Comparison of ENCODE assay signal across 8 mouse cellular contexts in genomic region chr8:105170381-105171115, GRCm38 (mm10). TPM values are rescaled to one million over a fixed set of nuclear protein-coding genes. Genes with fewer than 3 reads are reported as not detected.
DNase-seq lines count a peak whose midpoint lies in the region; ATAC-seq and TF ChIP-seq lines count a peak whose summit lies in the region.

Gene Cbfb (plus strand): TSS chr8:105170674.

- no peak for TF ChIP-seq CTCF in brain, embryonic 14.5 days (IDR thresholded peaks at IDR 0.05; ENCODE audit: borderline replicate concordance, extremely low read depth, insufficient read depth, insufficient read length)
- TF ChIP-seq CTCF in liver, adult 2 months (IDR thresholded peaks at IDR 0.05; ENCODE audit: low read depth, low read length) = no peak

- under 1% methylated on average over 66 of the region's 86 CpGs for WGBS in heart, embryonic 12.5 days
- WGBS in kidney, embryonic 16.5 days = under 1% methylated on average over 55 of the region's 86 CpGs
- under 1% methylated on average over 69 of the region's 86 CpGs for WGBS in liver, adult 2 months

- peak within 1 kb of the TSS; percentile 97 for H3K27ac ChIP-seq in heart, embryonic 12.5 days (ENCODE audit: poor library complexity, severe bottlenecking)
- peak within 1 kb of the TSS; percentile 99 for H3K27ac ChIP-seq in kidney, embryonic 16.5 days (ENCODE audit: low read length)
- H3K27ac ChIP-seq in liver, adult 2 months (replicated peaks; ENCODE audit: insufficient read depth, low read depth, low read length) = peak within 1 kb of the TSS; percentile 63

- peak within 1 kb of the TSS; percentile 64 for H3K4me3 ChIP-seq in erythroblast, embryonic 14.5 days (replicated peaks)
- H3K4me3 ChIP-seq in heart, embryonic 12.5 days = peak within 1 kb of the TSS; percentile 75
- H3K4me3 ChIP-seq in kidney, embryonic 16.5 days (ENCODE audit: low read length) = peak within 1 kb of the TSS; percentile 96
- H3K4me3 ChIP-seq in liver, adult 2 months (ENCODE audit: insufficient read depth, low read depth, low read length) = peak within 1 kb of the TSS; percentile 82

- peaks cover 57% of the 10 kb centered on the region for H3K27me3 ChIP-seq in erythroblast, embryonic 14.5 days (ENCODE audit: control insufficient read depth)
- no peaks in the 10 kb centered on the region for H3K27me3 ChIP-seq in heart, embryonic 12.5 days (replicated peaks)
- H3K27me3 ChIP-seq in kidney, embryonic 16.5 days (ENCODE audit: insufficient read depth, low read length) = no peaks in the 10 kb centered on the region
- no peaks in the 10 kb centered on the region for H3K27me3 ChIP-seq in liver, adult 2 months (ENCODE audit: control insufficient read depth, insufficient read depth, low read length)

- peak within 1 kb of the TSS; percentile 67 for H3K4me2 ChIP-seq in heart, embryonic 12.5 days
- peak within 1 kb of the TSS; percentile 54 for H3K4me2 ChIP-seq in kidney, embryonic 16.5 days (replicated peaks; ENCODE audit: low read depth, low read length)

- peaks cover 11% of the 10 kb centered on the region; the same call in 1 of the 2 replicates for H3K79me2 ChIP-seq in liver, adult 2 months (ENCODE audit: control insufficient read depth, insufficient read depth, low read length)

- peaks cover 12% of the 10 kb centered on the region for H3K4me1 ChIP-seq in erythroblast, embryonic 14.5 days (ENCODE audit: control insufficient read depth)
- peaks cover 18% of the 10 kb centered on the region for H3K4me1 ChIP-seq in heart, embryonic 12.5 days (replicated peaks)
- H3K4me1 ChIP-seq in kidney, embryonic 16.5 days (ENCODE audit: insufficient read depth, low read length) = peaks cover 15% of the 10 kb centered on the region
- no peaks in the 10 kb centered on the region; the same call in 1 of the 2 replicates for H3K4me1 ChIP-seq in liver, adult 2 months (ENCODE audit: control insufficient read depth, insufficient read depth, low read length)

- H3K9me3 ChIP-seq in erythroblast, embryonic 14.5 days (ENCODE audit: control insufficient read depth, low read length) = no peaks in the 10 kb centered on the region
- H3K9me3 ChIP-seq in heart, embryonic 12.5 days (replicated peaks) = no peaks in the 10 kb centered on the region
- H3K9me3 ChIP-seq in kidney, embryonic 16.5 days (ENCODE audit: low read length) = no peaks in the 10 kb centered on the region

- peak within 1 kb of the TSS; percentile 95 for H3K9ac ChIP-seq in heart, embryonic 12.5 days
- H3K9ac ChIP-seq in kidney, embryonic 16.5 days (replicated peaks; ENCODE audit: low read length) = peak within 1 kb of the TSS; percentile 98
- peak within 1 kb of the TSS; percentile 85 for H3K9ac ChIP-seq in liver, adult 2 months (ENCODE audit: low read depth, low read length)

- peak; percentile 92 for ATAC-seq in heart, embryonic 12.5 days (ENCODE audit: insufficient number of reproducible peaks, low FRiP score)
- peak; percentile 97 for ATAC-seq in kidney, embryonic 16.5 days (ENCODE audit: low FRiP score, low TSS enrichment)
- peak; percentile 90 for ATAC-seq in monocyte, adult 5-6 weeks (replicated peaks; ENCODE audit: insufficient number of reproducible peaks, low FRiP score, low TSS enrichment, poor library complexity, severe bottlenecking)

- TF ChIP-seq POLR2A in brain, embryonic 14.5 days (IDR thresholded peaks at IDR 0.05; ENCODE audit: borderline replicate concordance, extremely low read depth, insufficient read depth, insufficient read length, poor library complexity, severe bottlenecking) = no peak
- TF ChIP-seq POLR2A in liver, adult 2 months (IDR thresholded peaks at IDR 0.05; ENCODE audit: extremely low read depth, insufficient read depth, low read length) = peak; percentile 30; the same call in 1 of the 2 replicates

- peak; percentile 97 for DNase-seq in CD4-positive helper T cell, adult 2 months (ENCODE audit: low read depth, low spot score)
- peak; percentile 99 for DNase-seq in brain, embryonic 14.5 days (ENCODE audit: low read depth)
- DNase-seq in liver, adult 2 months (ENCODE audit: extremely low read depth, low read depth, low spot score) = peak; percentile 79
- DNase-seq in spleen, postnatal 36 days (ENCODE audit: low spot score in 2 of 2) = peak; percentile 99

- H3K36me3 ChIP-seq in erythroblast, embryonic 14.5 days (ENCODE audit: control insufficient read depth) = no peaks in the 10 kb centered on the region
- H3K36me3 ChIP-seq in heart, embryonic 12.5 days = peaks cover 9% of the 10 kb centered on the region
- no peaks in the 10 kb centered on the region for H3K36me3 ChIP-seq in kidney, embryonic 16.5 days (ENCODE audit: insufficient read depth, low read length)
- no peaks in the 10 kb centered on the region; the same call in 1 of the 2 replicates for H3K36me3 ChIP-seq in liver, adult 2 months (ENCODE audit: control insufficient read depth, insufficient read depth, low read length)

RNA-seq across cellular contexts. Expression of gene Cbfb, which starts in this region (rescaled TPM):
- polyA plus RNA-seq in brain, embryonic 14.5 days (2012; rRNA removed) = 26.5 and 31.9 TPM in 2 replicates
- 0.06 and 0.11 TPM in 2 replicates for polyA plus RNA-seq in erythroblast, embryonic 14.5 days (2012)
- polyA plus RNA-seq in heart, embryonic 12.5 days (2016; fragmentation: Nextera tagmentation; extraction: Ambion mirVana) = 65.3 and 67.9 TPM in 2 replicates
- polyA plus RNA-seq in kidney, embryonic 16.5 days (2015; fragmentation: Nextera tagmentation; extraction: Ambion mirVana) = 59.9 and 63.5 TPM in 2 replicates
- total RNA-seq in liver, adult 2 months (2014; rRNA removed) = 13.2 and 15.7 TPM in 2 replicates
- 1.8 and 2.8 TPM in 2 replicates for polyA plus RNA-seq in liver, adult 2 months (2012; rRNA removed)
- 167 to 180 TPM (median 174 TPM) in 3 replicates for total RNA-seq in monocyte, adult 5-6 weeks (2017)

Comparison
In these comparisons a context has a peak if more than half of its experiments do, and no peak if none do; other contexts are left out.
1. Peak in every context shown above with its lines: DNase-seq, ATAC-seq, H3K4me3 ChIP-seq and H3K27ac ChIP-seq.
2. RNA of gene Cbfb (total RNA-seq): 167 to 180 TPM in monocyte, adult 5-6 weeks; 13.2 to 15.7 TPM in liver, adult 2 months; every median in the first group is over 10 times any median in the second.